Mouse (Mus musculus): ENCODE results near the gene Pacs2. TPM values are rescaled to one million over a fixed set of nuclear protein-coding genes. Genes with fewer than 3 reads are reported as not detected.
A peak's percentile ranks its signal among the peaks of the same experiment; 100 is the strongest.

Pacs2 gene
- polyA plus RNA-seq, 1 experiment from 2014 or later: 7.0 TPM

DNA sequence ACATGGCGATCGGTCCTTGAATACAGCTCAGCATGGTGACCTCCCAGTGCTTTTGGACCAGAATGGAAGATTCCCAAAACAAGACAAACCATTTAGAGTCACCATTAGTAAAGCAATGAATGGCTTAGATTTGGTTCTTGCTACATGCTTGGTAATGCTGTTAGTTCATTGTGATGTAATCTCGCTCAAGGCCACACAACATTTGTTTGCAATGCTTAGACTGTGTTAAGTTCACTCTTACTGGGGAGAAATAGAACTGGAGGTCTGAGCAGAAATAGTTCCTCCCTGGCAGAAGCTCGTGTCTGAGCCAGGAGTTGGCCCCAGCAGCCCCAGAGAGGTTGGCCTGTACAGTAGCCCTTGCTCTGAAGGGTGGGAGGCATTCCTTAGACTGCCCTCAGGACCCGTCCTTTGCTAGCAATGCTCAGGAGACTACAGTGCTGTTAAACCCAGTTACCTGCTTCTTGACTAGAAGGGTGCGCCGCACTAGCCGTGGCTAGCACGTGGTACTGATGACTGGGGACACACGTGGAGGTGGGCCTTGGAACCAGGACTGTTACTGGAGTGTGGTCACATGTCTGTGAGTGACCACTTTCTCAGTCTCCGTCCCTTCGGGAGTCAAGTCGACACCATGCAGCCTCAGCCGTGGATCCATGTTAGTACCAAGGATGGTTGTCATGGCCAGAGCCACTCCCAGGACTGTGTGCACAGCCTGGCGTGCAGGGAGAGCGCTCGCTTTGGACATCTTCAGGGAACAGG lies 94.4 kb downstream of the Pacs2 start:
- Histone ChIP-seq H3K27ac (replicated peaks) (no peak overlapping the region), H3K4me3 (no peak overlapping the region), H3K9ac (0 out of 2 replicates have a peak overlapping the region, but pooled peaks have one; percentile 1), H3K4me1 (peaks cover 53% of the 10 kb centered on the region), H3K27me3 (replicated peaks) (no peaks in the 10 kb centered on the region), H3K36me3 (peaks cover 36% of the 10 kb centered on the region), H3K4me2 (no peak overlapping the region), H3K9me3 (no peaks in the 10 kb centered on the region)
- no peak for ATAC-seq (ENCODE audit: extremely low read depth, insufficient number of reproducible peaks, low FRiP score, low TSS enrichment)
- WGBS: 81% methylated on average over 17 of the region's 17 CpGs

DNA sequence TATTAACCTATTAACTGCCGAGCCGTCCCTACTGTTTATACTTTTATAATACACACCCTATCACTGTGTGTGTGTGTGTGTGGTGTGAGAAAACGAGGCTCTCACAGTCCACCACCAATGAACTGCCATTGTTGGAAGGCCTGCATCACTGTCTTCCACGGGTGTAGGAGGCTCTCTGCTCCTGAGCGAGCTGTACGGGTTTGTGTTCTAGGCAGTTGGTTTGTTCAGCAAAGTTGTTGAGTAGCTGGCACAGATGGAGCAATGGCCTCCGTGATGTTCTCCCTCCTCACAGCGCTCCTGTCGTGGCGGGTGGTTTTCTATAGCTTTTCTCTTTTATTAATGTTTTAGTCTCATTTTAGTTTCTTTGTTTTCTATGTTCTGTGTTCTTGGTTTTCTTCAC lies 95.5 kb downstream of the Pacs2 start:
- peaks cover 42% of the 10 kb centered on the region for H3K36me3 ChIP-seq
- H3K4me1 ChIP-seq: peaks cover 43% of the 10 kb centered on the region
- no peak overlapping the region for H3K27ac ChIP-seq (replicated peaks)
- no peaks in the 10 kb centered on the region for H3K9me3 ChIP-seq
- no peaks in the 10 kb centered on the region for H3K27me3 ChIP-seq (replicated peaks)
- H3K9ac ChIP-seq: no peak overlapping the region
- no peak overlapping the region for H3K4me2 ChIP-seq
- no peak overlapping the region for H3K4me3 ChIP-seq
- WGBS: 88% methylated on average over 10 of the region's 10 CpGs
- no peak for ATAC-seq (ENCODE audit: extremely low read depth, insufficient number of reproducible peaks, low FRiP score, low TSS enrichment)

DNA sequence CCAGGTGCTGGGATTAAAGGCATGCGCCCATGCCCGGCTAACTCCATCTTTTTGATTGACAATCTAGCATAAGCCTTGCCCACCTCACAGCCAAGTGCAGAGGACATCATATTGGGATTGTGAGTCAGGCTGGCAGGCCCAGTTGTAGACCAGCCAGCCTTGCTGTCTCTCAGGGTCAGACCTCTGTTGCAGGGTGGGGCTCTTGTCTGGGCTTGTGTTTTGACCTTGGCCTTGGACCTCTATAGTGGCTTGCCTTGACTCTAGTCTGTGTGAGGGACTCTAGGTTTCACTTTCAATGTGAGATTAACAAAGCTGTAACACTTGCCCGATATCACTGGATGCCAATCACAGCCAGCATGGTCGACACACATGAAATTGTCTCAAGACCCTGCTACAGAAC lies 99.8 kb downstream of the Pacs2 start:
- no peak overlapping the region for H3K27ac ChIP-seq (replicated peaks)
- WGBS: 81% methylated on average over 4 of the region's 4 CpGs
- H3K4me3 ChIP-seq: no peak overlapping the region
- no peak for ATAC-seq (ENCODE audit: extremely low read depth, insufficient number of reproducible peaks, low FRiP score, low TSS enrichment)
- peaks cover 12% of the 10 kb centered on the region for H3K4me1 ChIP-seq
- no peaks in the 10 kb centered on the region for H3K9me3 ChIP-seq
- peaks cover 70% of the 10 kb centered on the region for H3K36me3 ChIP-seq
- H3K27me3 ChIP-seq (replicated peaks): no peaks in the 10 kb centered on the region
- no peak overlapping the region for H3K9ac ChIP-seq
- H3K4me2 ChIP-seq: no peak overlapping the region

DNA sequence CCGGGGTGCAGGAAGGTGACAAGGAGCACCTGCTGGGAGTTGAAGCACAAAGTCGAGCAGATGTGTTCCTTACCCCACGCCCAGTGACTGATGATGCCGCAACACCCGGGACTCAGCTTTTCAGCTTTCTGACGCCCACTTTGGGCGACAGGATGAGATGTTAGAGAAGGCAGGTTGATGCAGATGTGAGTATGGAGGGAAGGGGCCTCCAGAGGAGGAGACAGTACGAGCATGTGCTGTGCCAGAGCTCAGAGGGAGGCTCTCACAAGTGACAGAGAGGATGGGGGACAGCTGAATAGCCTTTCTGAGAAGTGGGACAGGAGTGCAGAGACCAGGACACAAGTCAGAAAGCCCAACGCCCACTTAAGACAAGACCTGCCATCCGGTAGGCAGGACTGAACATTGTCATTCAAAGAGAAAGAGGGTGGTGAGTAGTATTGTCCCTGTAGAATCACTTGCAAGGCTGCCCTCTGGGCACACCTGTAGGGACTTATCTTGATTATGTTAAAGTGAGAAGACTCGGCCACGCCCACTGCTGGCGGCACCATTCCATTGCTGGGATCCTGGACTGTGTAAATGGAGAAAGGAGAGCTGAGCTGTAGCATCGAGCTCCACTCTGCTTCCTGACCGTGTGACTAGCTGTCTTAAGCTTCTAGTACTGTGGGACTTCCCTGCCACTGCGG lies 100.7 kb downstream of the Pacs2 start:
- Histone ChIP-seq H3K4me2 (no peak overlapping the region), H3K27ac (replicated peaks) (no peak overlapping the region), H3K4me1 (peaks cover 18% of the 10 kb centered on the region; the same call in 1 of the 2 replicates), H3K27me3 (replicated peaks) (no peaks in the 10 kb centered on the region), H3K9me3 (no peaks in the 10 kb centered on the region), H3K9ac (no peak overlapping the region), H3K4me3 (no peak overlapping the region), H3K36me3 (peaks cover 74% of the 10 kb centered on the region)
- WGBS: 78% methylated on average over 16 of the region's 16 CpGs
- no peak for ATAC-seq (ENCODE audit: extremely low read depth, insufficient number of reproducible peaks, low FRiP score, low TSS enrichment)

DNA sequence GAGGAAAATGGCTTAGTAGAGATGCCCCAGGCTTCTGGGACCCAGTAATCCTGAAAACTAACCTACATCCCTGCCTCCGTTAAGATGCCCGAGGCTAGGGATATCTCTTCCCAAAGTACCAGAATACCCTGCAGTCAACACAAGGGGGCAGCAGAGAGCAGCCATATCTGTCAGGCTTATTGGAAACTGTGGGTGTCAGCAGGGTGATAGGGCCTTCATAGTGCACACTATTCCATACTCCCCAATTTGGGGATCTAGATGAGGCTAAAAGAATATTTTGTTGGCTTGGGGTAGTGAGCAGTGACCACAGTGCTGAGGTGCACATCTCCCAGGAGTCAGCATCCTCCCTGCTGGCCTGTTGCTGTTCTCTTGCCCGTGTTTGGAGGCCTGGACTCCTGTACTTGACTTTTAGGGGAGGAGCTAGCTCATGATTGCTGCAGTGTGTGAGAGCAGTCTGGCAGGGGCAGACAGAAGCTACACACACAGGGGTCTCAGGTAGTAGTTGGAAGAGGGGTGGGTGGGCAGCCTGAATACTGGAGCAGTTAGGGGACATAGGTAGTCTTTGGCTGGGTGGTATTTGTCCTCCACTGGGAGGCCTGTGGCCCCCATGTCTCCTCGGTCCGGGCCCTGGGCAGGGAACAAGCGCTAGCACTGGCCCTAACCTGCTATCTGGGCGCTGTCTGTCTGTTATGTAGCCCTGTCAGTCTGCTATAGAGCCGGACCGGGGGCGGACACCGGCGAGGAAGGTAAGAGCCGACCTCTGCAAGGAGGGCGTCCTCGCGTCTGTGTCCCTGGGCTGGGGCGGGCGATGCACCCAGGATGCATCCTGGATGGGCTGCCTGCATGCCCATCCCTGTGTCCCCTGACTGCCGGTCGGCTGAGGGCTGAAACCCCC lies 105.5 kb downstream of the Pacs2 start:
- H3K27ac ChIP-seq (replicated peaks): 0 out of 2 replicates have a peak overlapping the region, but pooled peaks have one; percentile 9
- H3K4me2 ChIP-seq: no peak overlapping the region
- peak overlapping the region; percentile 41 for H3K9ac ChIP-seq
- peaks cover 20% of the 10 kb centered on the region for H3K4me1 ChIP-seq
- ATAC-seq (ENCODE audit: extremely low read depth, insufficient number of reproducible peaks, low FRiP score, low TSS enrichment): no peak
- H3K9me3 ChIP-seq: no peaks in the 10 kb centered on the region
- H3K4me3 ChIP-seq: no peak overlapping the region
- H3K36me3 ChIP-seq: peaks cover 92% of the 10 kb centered on the region
- WGBS: 79% methylated on average over 20 of the region's 20 CpGs
- no peaks in the 10 kb centered on the region for H3K27me3 ChIP-seq (replicated peaks)

Small RNA genes lying within 50 kb of the gene (microRNA-seq; reads per million reads assigned to microRNA genes)
- gene Gm44471: not detected

Other genes with a start within 250 kb of the Pacs2 start
- 1.1 and 1.2 TPM in 2 replicates for gene Ahnak2, start 211.9 kb upstream of the Pacs2 start, polyA plus RNA-seq (2015; fragmentation: Nextera tagmentation; extraction: Ambion mirVana)
- gene Clba1, start 205.6 kb upstream of the Pacs2 start, polyA plus RNA-seq (2015; fragmentation: Nextera tagmentation; extraction: Ambion mirVana): 7.6 and 8.0 TPM in 2 replicates
- gene Cdca4, start 185.1 kb upstream of the Pacs2 start, polyA plus RNA-seq (2015; fragmentation: Nextera tagmentation; extraction: Ambion mirVana): 49.1 and 49.3 TPM in 2 replicates
- gene Gpr132, start 146.3 kb upstream of the Pacs2 start, polyA plus RNA-seq (2015; fragmentation: Nextera tagmentation; extraction: Ambion mirVana): 0.08 and 0.16 TPM in 2 replicates
- gene Jag2, start 84.7 kb upstream of the Pacs2 start, polyA plus RNA-seq (2015; fragmentation: Nextera tagmentation; extraction: Ambion mirVana): 2.5 and 2.7 TPM in 2 replicates
- gene Nudt14, start 72.4 kb upstream of the Pacs2 start, polyA plus RNA-seq (2015; fragmentation: Nextera tagmentation; extraction: Ambion mirVana): 45.3 and 47.2 TPM in 2 replicates
- 21.7 and 22.0 TPM in 2 replicates for gene Btbd6, start 38.0 kb upstream of the Pacs2 start, polyA plus RNA-seq (2015; fragmentation: Nextera tagmentation; extraction: Ambion mirVana)
- gene Brf1, start 13.8 kb upstream of the Pacs2 start, polyA plus RNA-seq (2015; fragmentation: Nextera tagmentation; extraction: Ambion mirVana): 32.5 and 35.5 TPM in 2 replicates
- not detected in 2 replicates for gene Tex22, start 60.0 kb downstream of the Pacs2 start, polyA plus RNA-seq (2015; fragmentation: Nextera tagmentation; extraction: Ambion mirVana)
- 11.2 and 11.9 TPM in 2 replicates for gene Mta1, start 83.8 kb downstream of the Pacs2 start, polyA plus RNA-seq (2015; fragmentation: Nextera tagmentation; extraction: Ambion mirVana)
- gene Crip2, start 125.7 kb downstream of the Pacs2 start, polyA plus RNA-seq (2015; fragmentation: Nextera tagmentation; extraction: Ambion mirVana): 1,302 and 1,499 TPM in 2 replicates
- 408 and 464 TPM in 2 replicates for gene Crip1, start 131.8 kb downstream of the Pacs2 start, polyA plus RNA-seq (2015; fragmentation: Nextera tagmentation; extraction: Ambion mirVana)
- 20.6 and 21.8 TPM in 2 replicates for gene Tedc1, start 141.9 kb downstream of the Pacs2 start, polyA plus RNA-seq (2015; fragmentation: Nextera tagmentation; extraction: Ambion mirVana)
- 2.8 and 3.1 TPM in 2 replicates for gene Tmem121, start 171.4 kb downstream of the Pacs2 start, polyA plus RNA-seq (2015; fragmentation: Nextera tagmentation; extraction: Ambion mirVana)

All from heart, embryonic 13.5 days (tissue).